Mouse (Mus musculus) myocyte (in vitro differentiated cells): Measurements from ENCODE around the gene Ephb6.

Source experiments
- MAX ChIP-seq: IDR thresholded peaks from one replicate; pipeline ENCODE4 v1.6.1; 2011; ENCODE audit warnings: low read depth, mild to moderate bottlenecking, control low read depth
- MYOD1 ChIP-seq, 3 experiments: IDR thresholded peaks; one replicate each; pipeline ENCODE4 v1.6.1; 2011; ENCODE audit warnings: control low read depth in 2 of 3, low read depth in 2 of 3, mild to moderate bottlenecking in 2 of 3, moderate library complexity in 1 of 3; ENCODE audit not compliant: insufficient read length in 2 of 3, control insufficient read depth in 1 of 3
- POLR2A ChIP-seq: IDR thresholded peaks from one replicate; pipeline ENCODE4 v1.6.1; 2011; ENCODE audit warnings: low read depth, mild to moderate bottlenecking, control low read depth, moderate library complexity; ENCODE audit not compliant: insufficient read length
- POLR2AphosphoS2 ChIP-seq: IDR thresholded peaks from one replicate; pipeline ENCODE4 v1.6.1; 2011; ENCODE audit warnings: low read depth, control low read depth; ENCODE audit not compliant: insufficient read length
- TCF12 ChIP-seq: IDR thresholded peaks from one replicate; pipeline ENCODE4 v1.6.1; 2011; ENCODE audit warnings: mild to moderate bottlenecking, control low read depth; ENCODE audit not compliant: poor library complexity, insufficient read depth, severe bottlenecking
- USF1 ChIP-seq: IDR thresholded peaks from one replicate; pipeline ENCODE4 v1.6.1; 2011; ENCODE audit warnings: low read depth, mild to moderate bottlenecking, control low read depth, moderate library complexity

- TF ChIP-seq POLR2A (no peak), POLR2AphosphoS2 (no peak), TCF12 (no peak), MYOD1 (IDR thresholded peaks at IDR 0.05; ENCODE audit: control insufficient read depth in 1 of 3, insufficient read length in 2 of 3, low read depth in 2 of 3) (no peak), USF1 (no peak), MAX (no peak)
Measured at GRCm38 (mm10) chr6:41662320-41662719, 57.0 kb downstream of the Ephb6 start.
